Mouse (Mus musculus) adrenal gland, postnatal 4 days (tissue): Measurements from ENCODE around the gene Farsa. TPM values are rescaled to one million over a fixed set of nuclear protein-coding genes. Genes with fewer than 3 reads are reported as not detected.
A peak's percentile ranks its signal among the peaks of the same experiment; 100 is the strongest.
"Not testable (repeated sequence)": the region's sequence is repeated elsewhere in the genome, so short reads cannot be mapped to it uniquely, and the experiment has no call there.

Experiments
- DNase-seq, 2 experiments: peaks; one replicate each; pipeline ENCODE4 v3.0.0; 2021 to 2022; ENCODE audit warnings: low spot score in 2 of 2, mixed read lengths in 2 of 2
- total RNA-seq, 2 experiments: library from RNA; stranded (reverse); gene quantifications; 2 replicates each; pipeline ENCODE4 v1.2.3; 2021

The Farsa gene
- total RNA-seq, 2 experiments from 2014 or later: 61.0 to 63.6 TPM

DNA sequence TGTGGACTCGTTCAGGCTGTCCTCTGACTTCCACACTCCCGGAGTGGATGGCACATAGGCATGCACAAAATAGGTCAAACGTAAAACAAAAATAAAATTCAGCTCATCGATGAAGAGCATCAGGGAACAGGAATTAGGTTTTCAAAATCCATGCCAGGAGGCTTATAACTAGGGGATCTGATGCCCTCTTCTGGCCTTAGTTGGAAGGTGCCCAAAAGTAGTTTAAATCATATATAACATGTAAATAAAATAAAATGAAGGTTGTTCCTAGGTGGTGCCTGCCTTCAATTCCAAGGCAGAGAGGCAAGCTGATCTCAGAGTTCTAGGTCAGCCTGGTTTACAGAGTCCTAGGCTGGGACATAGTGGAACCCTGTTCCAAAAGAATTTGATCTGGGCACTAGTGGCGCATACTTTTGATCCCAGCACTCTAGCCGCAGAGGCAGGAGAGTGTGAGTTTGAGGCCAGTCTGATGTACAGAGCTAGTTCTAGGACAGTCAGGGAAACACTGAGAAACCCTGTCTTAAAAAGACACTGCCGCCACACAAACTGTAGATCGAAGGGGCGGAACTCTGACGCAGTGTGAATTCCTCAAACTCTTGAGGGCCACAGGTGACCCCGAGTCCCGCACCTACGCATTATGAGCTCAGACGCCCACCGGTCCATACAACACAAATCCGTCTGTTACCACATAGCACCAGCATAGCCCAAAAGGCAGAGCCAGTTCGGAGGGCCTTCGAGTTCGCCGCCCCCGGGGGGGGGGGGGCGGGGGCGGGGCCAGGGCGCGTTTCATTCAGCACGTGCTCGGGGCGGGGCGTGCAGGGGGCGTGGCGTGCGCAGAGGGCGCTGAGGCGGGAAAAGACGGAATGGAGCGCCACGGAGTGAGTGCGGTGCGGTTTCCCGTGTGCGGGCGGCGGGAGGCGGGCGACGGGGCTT lies 14.9 kb downstream of the Farsa start, which contains the start of gene Syce2:
Gene Syce2 (plus strand): TSS at position 736 of the 933 bp plus-strand sequence.
- peak; percentile 61 to 69 for DNase-seq

DNA sequence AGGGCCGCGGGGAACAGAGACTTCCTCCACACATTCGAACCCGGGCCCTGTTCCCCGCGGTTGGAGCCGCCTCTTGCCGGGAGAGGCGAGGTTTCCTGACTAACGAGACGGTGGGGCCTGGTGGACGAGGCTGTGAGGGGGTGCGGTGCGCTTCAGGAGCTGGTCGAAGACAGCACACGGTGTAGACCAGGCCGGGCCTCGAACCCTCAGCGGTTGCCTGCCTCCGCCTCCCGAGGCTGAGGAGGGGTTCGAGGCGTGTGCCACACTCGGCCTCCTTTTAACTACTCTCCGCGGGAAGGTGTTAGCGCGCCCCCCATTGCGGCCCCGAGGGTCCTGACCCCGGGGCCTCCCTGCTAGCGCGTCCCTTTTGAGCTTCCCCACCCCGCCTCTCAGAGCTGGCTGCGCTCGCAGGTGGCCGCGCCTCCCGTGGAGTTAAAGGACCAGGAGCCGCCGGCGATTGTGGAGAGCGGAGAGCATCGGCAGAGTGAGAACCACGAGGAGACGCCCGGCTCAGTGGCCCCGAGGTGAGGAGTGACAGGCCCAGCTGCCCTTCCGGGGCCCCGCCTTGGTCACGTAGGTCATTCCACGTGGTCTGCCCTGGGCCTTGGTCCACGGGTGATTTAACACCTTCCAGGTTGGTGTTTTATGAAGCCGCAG lies 15.6 kb downstream of the Farsa start:
- DNase-seq: no peak

- DNase-seq: no peak
Observed at GRCm38 (mm10) chr8:84873016-84873415, 16.2 kb downstream of the Farsa start.

GRCm38 (mm10) chr8:84874339-84874738 lies 17.6 kb downstream of the Farsa start:
- no peak for DNase-seq

DNA sequence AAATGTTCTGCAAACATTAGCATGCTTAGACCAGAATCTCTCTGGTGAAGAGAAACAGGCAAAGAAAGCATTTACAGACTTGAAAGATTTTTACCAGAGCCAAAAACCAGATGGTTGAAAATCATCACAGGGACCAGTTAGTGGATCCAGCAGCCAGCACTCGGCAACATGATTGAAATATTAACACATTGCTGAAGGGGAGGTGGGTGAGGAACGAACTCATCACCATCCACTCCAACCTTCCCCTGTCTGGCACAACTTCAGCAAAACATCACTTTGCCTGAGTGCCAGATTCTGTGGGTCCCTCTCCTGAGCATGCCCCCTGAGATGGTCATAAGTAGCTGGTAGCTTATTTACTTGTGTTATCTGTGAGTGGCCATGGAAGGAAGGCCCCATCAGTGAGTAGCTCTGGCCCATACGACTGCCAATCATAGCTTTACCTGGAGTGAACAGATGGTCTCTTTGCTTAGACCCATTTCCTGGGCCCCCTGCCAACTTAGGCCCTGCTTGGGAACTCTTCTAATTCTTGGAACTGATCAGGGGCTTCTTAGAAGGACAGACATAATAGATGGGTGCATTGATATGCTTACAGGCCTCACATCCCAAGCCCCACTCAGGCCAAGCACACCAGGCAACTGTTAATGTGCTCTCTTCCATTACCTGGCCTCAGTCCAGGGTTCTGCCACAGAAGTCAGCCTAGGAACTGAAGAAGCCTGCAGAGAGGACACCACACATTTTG lies 20.7 kb downstream of the Farsa start:
- no peak for DNase-seq

DNA sequence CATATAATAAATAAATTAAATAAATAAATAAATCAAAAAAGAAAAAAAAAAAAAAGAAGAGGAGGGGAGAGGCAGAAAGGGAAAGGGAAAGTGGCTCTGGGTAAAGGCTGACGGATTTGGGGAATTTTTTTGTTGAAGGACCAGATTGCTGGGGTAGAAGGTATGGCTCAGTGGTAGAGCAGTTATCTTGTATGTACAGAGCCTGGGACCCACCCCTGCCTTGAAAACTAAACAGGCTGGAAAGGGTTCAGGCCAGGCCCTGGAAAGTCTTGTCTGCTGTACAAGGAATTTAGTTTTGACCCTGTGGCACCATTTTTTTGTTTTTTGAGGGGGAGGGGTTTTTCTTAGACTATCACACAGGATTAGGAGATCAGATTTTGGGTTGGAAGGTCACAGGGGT lies 22.1 kb downstream of the Farsa start:
- no peak for DNase-seq

DNA sequence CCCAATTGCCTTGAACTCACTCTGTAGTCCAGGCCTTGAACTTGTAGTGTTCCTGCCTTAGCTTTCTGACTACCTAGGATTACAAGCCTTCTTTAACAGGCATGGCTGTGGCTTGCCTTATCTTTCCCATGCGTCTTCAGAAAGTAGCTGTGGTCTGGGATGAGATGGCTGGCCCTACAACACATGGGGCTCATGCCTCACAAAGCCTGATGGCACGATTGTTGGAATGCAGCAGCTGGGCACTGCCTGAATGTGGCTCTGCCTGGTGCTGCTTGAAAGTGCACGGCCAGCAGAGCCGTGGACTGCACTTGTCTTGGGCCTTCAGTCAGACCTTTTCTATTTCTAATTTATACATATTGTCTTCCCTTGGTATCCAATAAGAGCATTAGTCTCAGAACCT lies 27.9 kb downstream of the Farsa start:
- DNase-seq: no peak

DNA sequence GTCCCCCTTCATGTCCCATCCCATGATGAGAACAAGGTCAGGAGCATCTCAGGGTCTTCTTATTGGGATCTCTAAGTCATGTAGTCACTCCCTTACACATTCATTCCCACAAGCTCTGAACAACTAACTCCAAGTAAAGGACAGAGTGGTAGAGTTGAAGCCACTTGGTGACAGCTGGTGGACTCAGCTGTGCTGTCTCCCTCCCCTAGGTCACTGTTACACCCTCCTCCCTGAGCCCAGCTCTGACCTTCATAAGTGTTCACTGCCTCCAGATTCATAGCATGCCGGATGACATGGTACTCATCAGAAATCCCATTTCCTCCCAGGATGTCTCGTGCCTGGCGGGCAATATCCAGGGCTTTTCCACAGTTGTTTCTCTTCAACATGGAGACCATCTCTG lies 31.5 kb downstream of the Farsa start:
- no peak for DNase-seq

DNA sequence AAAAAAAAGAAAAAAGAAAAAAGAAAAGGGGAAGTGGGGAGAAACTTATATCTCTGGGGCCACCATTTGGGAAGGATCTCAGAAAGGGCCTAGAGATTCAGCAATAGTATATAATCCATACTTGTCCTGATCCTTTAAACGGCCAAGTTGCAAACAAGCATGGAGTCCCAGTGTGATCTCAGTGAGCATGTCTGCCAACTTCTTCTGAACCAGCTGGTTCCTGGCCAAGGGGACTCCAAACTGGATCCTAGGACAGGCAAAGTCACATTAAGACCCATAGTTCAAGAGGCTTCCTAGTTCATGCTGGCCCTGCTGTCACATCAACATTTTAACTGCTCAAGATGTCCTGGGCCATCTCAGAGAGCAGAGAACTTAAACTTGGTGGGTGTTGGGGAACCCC lies 32.4 kb downstream of the Farsa start:
- no peak for DNase-seq

GRCm38 (mm10) chr8:84892993-84893708 lies 36.4 kb downstream of the Farsa start:
- no peak for DNase-seq

DNA sequence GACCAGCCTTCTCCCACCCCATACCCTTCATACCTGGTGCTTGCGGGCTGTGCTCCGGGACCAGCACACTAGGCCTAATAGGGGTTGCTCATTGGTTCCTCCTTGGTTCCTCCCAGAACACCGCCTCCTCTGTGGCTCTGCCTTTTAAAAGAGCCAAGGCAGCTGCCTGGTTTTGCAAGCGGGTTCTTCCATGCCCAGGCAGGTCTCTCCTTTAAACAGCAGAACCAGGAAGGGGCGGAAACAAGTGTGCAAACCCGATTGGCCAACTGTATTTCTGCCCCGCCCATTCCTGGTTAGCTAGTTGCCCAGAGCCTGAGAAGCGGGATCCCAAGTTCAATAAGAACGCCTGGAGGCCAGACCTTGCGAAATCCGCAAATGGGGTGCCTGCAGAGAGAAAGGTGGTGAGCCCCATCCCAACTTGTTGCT lies 36.9 kb downstream of the Farsa start, which contains the start of gene Gcdh:
Gene Gcdh (minus strand): TSS at position 213 of the 426 bp plus-strand sequence.
- DNase-seq: peak in 1 of 2 experiments; percentile 80

- no peak for DNase-seq
Observed at GRCm38 (mm10) chr8:84895963-84896362, 39.2 kb downstream of the Farsa start.

DNA sequence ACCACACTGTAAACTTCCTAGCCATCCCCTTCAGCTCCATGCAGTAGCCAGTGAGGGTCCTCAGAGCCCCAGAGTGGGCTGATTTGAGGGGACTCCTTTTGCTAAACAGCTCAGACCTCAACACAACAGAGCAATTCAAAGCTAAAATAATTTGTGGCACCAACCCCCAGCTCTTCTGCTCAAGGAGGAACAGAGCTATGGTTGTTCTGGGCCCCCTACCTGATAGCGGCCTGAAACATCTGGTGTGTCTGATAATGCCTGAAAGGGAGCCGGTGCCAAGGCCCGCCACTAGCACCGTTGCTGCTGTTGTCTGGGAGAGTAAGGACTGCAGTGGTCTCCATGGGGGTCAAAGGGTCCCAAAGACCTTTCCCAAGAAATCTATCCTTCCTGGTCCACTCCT lies 44.3 kb downstream of the Farsa start:
- no peak for DNase-seq

- DNase-seq: no peak
Observed at GRCm38 (mm10) chr8:84901752-84902151, 45.0 kb downstream of the Farsa start, which contains the start of gene Klf1. Klf1 (plus strand) TSS chr8:84901928.

DNA sequence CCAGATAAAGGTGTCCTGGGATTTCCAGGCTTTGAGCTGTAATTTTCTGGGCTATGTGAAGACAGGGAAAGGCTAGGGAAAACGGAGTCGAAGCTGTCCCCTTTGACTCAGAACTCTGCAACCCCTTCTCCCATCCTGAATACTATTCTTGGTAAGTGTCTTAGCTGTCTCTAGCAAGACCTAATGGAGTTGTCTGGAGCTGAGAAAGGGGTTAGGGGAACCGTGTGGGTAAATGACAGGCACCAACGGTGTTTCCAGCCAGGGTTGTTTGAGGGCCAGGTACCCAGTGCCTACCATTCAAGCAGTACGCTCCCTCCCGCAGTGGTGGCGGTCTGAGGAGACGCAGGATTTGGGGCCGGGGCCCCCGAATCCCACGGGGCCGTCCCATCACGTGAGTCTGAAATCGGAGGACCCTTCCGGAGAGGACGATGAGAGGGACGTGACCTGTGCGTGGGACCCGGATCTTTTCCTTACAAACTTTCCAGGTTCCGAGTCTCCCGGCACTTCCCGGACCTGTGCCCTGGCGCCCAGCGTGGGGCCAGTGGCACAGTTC lies 45.7 kb downstream of the Farsa start:
- DNase-seq: no peak

DNA sequence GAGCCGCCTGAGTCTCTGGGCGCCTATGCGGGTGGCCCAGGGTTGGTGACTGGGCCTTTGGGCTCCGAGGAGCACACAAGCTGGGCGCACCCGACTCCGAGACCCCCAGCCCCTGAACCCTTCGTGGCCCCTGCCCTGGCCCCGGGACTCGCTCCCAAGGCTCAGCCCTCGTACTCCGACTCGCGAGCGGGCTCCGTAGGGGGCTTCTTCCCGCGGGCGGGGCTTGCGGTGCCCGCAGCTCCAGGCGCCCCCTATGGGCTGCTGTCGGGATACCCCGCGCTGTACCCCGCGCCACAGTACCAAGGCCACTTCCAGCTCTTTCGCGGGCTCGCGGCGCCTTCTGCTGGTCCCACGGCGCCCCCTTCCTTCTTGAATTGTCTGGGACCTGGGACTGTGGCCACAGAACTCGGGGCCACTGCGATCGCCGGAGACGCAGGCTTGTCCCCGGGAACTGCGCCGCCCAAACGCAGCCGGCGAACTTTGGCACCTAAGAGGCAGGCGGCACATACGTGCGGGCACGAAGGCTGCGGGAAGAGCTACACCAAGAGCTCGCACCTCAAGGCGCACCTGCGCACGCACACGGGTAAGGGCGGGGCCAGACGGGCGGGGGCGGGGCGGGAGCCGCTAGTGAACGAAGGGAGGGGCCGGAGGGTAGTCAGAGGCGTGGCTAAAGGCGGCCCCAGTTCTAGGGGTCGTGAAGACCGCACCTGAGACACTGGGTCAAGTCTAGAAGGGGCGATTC lies 46.3 kb downstream of the Farsa start:
- DNase-seq: peak; percentile 74 to 85

- no peak for DNase-seq
Observed at GRCm38 (mm10) chr8:84904351-84904750, 47.6 kb downstream of the Farsa start.

DNA sequence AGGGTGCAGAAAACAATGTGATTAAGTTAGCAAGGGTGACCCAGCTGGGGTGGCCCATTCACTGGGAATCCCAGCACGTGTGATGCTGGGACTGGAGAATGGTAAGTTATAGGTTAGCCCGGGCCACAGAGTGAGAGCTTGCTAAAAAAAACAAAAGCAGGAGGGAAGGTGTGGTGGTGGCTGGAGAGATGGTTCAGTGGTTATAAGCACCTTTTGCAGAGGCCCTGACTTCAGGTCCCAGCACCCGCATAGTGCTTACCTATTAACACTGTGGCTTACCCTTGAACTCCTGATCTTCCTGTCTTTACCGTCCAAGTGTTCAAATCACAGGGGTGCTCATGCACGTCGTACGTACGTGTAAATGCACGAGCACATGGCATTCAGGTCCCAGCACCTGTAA lies 50.2 kb downstream of the Farsa start:
- DNase-seq: no peak

GRCm38 (mm10) chr8:84907493-84907892 lies 50.7 kb downstream of the Farsa start:
- no peak for DNase-seq

DNA sequence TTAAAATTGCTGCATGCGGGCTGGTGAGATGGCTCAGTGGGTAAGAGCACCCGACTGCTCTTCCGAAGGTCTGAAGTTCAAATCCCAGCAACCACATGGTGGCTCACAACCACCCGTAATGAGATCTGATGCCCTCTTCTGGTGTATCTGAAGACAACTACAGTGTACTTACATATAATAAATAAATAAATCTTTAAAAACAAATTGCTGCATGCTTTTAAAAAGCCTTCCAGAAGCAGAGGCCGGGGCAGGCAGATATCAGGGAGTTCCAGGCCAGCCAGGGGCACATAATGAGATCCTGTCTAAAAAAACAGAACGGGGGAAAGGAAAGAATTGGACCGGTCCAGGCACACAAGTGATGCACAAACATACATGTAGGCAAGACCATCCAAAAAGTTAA lies 51.2 kb downstream of the Farsa start:
- DNase-seq: not testable (repeated sequence)
